Mouse (Mus musculus): ENCODE measurements around the gene A4gnt. TPM values are rescaled to one million over a fixed set of nuclear protein-coding genes. Genes with fewer than 3 reads are reported as not detected.
A peak's percentile ranks its signal among the peaks of the same experiment; 100 is the strongest.
"Not testable (repeated sequence)": the region's sequence is repeated elsewhere in the genome, so short reads cannot be mapped to it uniquely, and the experiment has no call there.

Gene A4gnt
- total RNA-seq (2015): not detected in 2 replicates
- total RNA-seq (2017): not detected in 2 replicates

- ATAC-seq (replicated peaks; ENCODE audit: poor library complexity): no peak
Measured at GRCm38 (mm10) chr9:99612202-99612601, at the start of gene A4gnt. A4gnt (plus strand) TSS chr9:99612502.

DNA sequence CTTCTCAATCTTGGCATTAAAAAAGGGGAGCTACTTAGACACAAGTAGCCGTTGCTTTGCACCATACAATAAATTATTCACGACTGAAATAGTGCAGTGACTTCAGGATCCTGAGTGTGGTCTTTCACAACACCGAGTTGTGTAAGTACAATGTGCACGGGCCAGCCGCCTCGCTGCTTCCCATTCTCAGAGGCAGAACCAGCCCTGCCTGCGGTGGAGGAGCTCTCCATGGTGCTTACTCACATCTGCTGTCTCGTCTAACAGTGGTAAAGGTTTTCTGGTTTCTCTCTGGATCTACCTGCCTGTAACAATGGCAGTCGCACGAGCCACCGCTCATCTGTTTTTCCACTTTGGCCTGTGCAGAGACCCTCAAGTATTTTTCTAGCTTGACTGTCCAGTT, 48.6 kb upstream of the A4gnt start:
- ATAC-seq (replicated peaks; ENCODE audit: poor library complexity): peak; percentile 88

DNA sequence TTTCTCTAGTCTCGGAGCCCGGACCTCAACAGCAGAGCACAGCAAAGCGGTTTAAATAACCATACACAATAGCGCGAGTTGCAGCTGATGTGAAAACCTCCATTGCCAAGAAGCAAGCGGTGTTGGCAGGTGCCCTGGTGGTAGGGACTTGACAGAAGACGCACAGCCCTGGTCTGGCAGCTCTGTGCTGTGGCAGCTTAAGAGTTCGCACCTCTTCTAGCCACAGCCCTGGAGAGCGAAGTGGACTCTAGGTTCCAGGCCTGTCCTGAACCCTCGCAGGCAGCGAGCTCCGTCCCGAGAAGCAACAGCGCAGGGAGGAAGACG, 44.3 kb upstream of the A4gnt start:
- ATAC-seq (replicated peaks; ENCODE audit: poor library complexity): peak; percentile 14

GRCm38 (mm10) chr9:99568347-99569070, 43.8 kb upstream of the A4gnt start, which contains the start of gene Armc8:
Armc8 (minus strand) TSS chr9:99568899.
- ATAC-seq (replicated peaks; ENCODE audit: poor library complexity): peak; percentile 89

DNA sequence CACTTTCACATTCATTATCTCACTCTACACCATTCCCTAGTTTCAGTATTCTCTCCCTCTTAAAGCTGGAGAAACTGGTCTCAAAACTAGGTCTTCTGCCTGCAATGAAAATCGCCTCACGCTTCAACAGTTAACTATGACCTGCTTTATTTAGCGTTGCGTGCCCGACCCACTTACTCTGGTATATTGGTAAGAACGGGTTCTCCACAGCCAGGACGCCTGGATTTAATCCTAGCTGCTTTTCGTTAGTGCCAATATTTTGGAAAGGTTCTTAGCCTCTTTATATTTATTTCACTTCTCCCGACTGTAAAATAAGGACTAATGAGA, 43.3 kb upstream of the A4gnt start:
- ATAC-seq (replicated peaks; ENCODE audit: poor library complexity): no peak

- peak; percentile 98 for ATAC-seq (replicated peaks; ENCODE audit: poor library complexity)
Measured at GRCm38 (mm10) chr9:99575677-99576480, 36.4 kb upstream of the A4gnt start, which contains the start of gene Dbr1. Dbr1 (plus strand) TSS chr9:99575799.

- peak; percentile 83 for ATAC-seq (replicated peaks; ENCODE audit: poor library complexity)
Measured at GRCm38 (mm10) chr9:99580655-99581054, 31.6 kb upstream of the A4gnt start.

- ATAC-seq (replicated peaks; ENCODE audit: poor library complexity): peak; percentile 85
Measured at GRCm38 (mm10) chr9:99587505-99588202, 24.6 kb upstream of the A4gnt start.

GRCm38 (mm10) chr9:99591144-99591543, 21.2 kb upstream of the A4gnt start:
- ATAC-seq (replicated peaks; ENCODE audit: poor library complexity): peak; percentile 67

DNA sequence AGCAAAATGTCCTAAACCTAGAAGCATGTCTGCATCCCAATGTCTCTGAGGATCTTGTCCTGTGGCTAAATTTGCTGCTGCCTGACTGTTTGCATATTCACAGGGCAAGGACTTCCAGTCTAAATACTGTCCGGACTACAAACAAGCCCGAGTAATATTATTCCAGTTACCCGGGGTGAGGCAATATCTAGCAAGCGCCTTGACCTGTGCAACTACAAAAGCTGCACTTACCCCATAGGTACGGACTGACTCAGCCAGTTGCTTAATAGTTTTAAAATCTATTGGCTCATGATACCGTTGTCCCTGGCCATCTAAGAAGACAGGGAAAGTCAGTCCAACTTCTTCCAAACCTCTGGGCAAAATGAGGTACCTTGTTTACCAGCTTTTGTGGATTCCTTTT, 13.2 kb upstream of the A4gnt start:
- not testable (repeated sequence) for ATAC-seq (replicated peaks; ENCODE audit: poor library complexity)

DNA sequence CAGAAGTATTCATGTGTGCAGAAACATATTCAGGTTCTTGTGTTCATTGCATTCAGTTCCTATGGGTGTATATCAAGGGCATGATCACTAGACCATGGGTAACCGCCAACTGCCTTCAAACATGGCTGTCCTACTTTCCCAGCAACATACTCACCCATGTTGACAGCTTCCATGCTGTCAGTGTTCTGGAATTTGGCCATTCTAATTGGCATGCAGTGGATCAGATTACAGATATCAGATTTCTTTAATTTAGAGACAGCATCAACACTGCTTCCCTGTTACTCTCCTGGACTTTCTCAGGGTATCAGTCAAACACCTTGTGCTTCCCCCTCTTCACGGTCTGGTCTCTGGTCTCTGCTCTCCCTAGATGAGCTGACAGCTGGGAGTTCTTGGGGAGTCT, 8.7 kb upstream of the A4gnt start:
- ATAC-seq (replicated peaks; ENCODE audit: poor library complexity): no peak

DNA sequence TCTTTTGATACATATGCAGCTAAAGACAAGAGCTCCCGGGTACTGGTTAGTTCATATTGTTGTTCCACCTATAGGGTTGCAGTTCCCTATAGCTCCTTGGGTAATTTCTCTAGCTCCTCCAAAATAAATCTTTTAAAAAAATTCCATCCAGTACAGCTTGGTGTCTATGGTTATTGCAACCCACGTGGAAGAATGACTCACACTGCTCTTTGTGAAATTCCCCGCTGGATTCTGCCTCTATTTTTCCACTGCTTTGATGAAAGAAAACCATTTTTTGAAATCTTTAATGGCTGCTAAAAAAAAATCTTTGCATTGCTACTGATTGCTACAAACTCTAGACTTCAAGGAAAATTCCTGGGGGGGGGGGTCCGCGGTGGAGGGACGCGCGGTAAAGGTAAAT, 7.4 kb downstream of the A4gnt start:
- no peak for ATAC-seq (replicated peaks; ENCODE audit: poor library complexity)

DNA sequence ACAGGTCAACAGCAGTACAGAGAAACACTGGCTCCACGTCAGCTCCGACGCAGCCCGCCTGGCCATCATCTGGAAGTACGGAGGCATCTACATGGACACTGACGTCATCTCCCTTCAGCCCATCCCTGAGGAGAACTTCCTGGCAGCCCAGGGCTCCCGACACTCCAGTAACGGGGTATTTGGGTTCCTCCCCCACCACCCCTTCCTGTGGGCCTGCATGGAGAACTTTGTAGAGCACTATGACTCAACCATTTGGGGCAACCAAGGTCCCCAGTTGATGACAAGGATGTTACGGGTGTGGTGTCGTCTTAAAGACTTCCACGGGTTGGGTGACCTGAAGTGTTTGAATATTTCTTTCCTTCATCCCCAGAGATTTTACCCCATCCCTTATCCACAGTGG, 7.9 kb downstream of the A4gnt start:
- no peak for ATAC-seq (replicated peaks; ENCODE audit: poor library complexity)

- ATAC-seq (replicated peaks; ENCODE audit: poor library complexity): no peak
Measured at GRCm38 (mm10) chr9:99622034-99622433, 9.7 kb downstream of the A4gnt start.

DNA sequence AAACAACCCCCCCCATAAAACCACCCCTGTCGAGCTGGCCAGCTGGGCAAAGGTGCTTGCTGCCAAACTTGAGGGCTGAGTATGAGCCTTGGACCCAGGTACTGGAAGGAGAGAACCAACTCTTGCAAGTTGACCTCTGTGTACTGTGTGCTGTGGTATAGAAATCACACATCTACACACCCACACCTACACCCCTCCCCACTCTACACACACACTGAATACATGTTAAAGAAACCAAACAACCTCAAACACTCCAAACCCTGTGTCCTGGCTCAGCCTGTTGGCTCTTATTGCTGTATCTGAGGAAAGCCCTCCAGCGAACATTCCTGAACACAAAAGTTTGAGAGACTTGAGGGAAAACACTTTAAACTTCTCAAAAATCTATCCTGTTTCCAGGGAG, 10.7 kb downstream of the A4gnt start:
- no peak for ATAC-seq (replicated peaks; ENCODE audit: poor library complexity)

- ATAC-seq (replicated peaks; ENCODE audit: poor library complexity): no peak
Measured at GRCm38 (mm10) chr9:99624117-99624516, 11.8 kb downstream of the A4gnt start.

GRCm38 (mm10) chr9:99628581-99628980, 16.3 kb downstream of the A4gnt start:
- no peak for ATAC-seq (replicated peaks; ENCODE audit: poor library complexity)

DNA sequence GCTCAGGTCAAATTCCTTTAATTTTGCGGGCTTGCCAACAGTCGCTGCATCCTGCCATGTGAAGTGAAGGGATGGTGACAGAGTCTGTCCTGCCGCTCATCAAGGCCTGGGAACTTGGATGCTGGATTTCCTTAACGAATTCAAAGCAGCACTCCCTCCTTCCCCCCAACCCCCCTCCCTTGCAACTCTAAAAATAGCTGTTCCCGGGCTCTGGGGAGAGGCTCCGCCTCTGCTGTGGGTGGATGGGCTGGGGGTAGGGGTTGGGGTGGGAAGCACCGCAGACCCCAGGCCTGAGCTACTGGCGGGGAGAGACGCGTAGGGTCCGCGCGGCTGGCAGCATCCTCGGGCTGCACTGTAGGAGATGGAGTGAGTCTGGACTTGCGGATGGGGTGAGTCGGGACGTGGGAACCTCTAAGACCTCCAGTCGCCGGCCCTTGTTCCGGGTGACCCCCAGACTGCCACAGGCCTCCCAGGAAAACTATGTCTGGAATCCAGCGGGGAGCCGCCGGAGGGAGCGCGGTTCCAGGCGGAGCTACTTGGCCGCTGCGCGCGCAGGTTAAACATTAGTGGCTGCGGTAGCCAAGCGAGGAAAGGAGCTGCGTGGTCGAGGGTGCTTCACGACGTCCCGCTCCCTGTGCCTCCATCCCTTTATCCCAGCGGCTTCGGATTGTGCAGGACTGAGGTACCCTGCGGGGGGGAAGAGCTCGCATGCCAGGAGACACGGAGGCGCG, 17.1 kb downstream of the A4gnt start, which contains the start of gene Dzip1l:
Gene Dzip1l (plus strand): TSS at position 216 of the 731 bp plus-strand sequence.
- no peak for ATAC-seq (replicated peaks; ENCODE audit: poor library complexity)

DNA sequence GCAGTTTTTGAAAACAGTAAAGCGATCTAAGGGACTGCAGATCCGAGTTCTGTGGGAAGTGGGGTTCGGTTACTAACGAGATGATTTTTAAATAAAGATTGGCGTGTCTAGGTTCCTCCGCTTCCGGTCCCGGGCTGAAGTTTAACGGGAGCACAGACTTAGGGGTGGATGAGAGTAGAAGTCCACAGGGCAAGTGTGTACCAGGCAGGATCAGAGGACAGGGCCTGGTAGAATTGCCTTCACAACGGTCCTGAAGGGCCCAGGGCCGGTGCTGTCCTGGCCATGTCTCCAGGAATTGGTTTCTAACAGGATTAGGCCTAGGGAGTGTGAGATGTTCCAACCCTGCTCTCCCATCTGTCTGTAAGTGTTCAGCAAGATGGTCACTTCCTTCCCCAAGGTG, 17.8 kb downstream of the A4gnt start:
- no peak for ATAC-seq (replicated peaks; ENCODE audit: poor library complexity)

GRCm38 (mm10) chr9:99630528-99631125, 18.3 kb downstream of the A4gnt start:
- no peak for ATAC-seq (replicated peaks; ENCODE audit: poor library complexity)

DNA sequence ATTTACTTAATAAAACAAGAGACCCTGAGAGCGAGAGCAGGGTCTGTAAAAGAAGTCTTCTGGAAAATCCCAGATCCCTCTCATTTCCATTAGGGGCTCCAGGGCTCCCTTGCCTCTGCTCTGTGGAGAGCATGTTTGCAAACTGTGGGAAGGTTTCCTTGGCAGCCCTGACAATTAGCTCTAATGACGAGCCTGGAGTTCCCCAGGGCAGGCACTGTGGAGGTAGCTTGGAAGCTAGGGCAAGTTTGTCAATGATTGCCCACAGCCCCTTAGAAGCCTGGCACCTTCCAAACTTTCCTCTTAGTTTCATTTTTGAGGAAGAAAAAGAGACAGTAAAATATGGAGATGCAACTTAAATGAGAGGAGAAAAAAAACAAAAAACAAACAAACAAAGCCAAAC, 19.5 kb downstream of the A4gnt start:
- no peak for ATAC-seq (replicated peaks; ENCODE audit: poor library complexity)

Data from megakaryocyte progenitor cell, adult 5-6 weeks (primary cell).